Mouse (Mus musculus): ENCODE results near the gene Rcc1. TPM values are rescaled to one million over a fixed set of nuclear protein-coding genes. Genes with fewer than 3 reads are reported as not detected.
"Not testable (repeated sequence)": the region's sequence is repeated elsewhere in the genome, so short reads cannot be mapped to it uniquely, and the experiment has no call there.

Rcc1 gene
- total and polyA plus RNA-seq, 2 experiments: 3.0 to 4.0 TPM

DNA sequence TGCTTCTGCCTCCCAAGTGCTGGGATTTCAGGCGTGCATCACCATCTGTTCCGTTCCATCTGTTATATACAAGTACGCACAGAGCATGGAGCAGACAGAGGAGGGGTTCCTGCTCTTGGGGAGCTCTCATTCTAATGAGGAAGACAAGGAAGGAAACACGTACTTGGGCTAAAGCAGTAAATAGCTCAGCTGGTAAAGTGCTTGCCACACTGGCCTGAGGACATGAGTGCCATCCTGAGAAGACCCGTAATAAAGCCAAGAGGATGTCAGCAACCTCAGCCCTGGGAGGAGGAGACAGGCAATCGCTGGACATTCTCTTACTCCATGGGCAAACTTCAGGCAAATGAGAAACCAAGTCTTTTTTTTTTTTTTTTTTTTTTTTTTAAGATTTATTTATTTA lies 47.4 kb downstream of the Rcc1 start:
- Histone ChIP-seq H3K4me3 (ENCODE audit: insufficient read depth, low read depth, low read length) (no peak overlapping the region), H3K27me3 (ENCODE audit: control insufficient read depth, insufficient read depth, low read length) (no peaks in the 10 kb centered on the region), H3K79me2 (ENCODE audit: control insufficient read depth, insufficient read depth, low read length) (peaks cover 3% of the 10 kb centered on the region; the same call in 1 of the 2 replicates), H3K4me1 (ENCODE audit: control insufficient read depth, insufficient read depth, low read length) (peaks cover 7% of the 10 kb centered on the region; the same call in 1 of the 2 replicates), H3K27ac (replicated peaks; ENCODE audit: insufficient read depth, low read depth, low read length) (no peak overlapping the region), H3K36me3 (ENCODE audit: control insufficient read depth, insufficient read depth, low read length) (peaks cover 12% of the 10 kb centered on the region), H3K9ac (ENCODE audit: low read depth, low read length) (no peak overlapping the region)
- WGBS: 85% methylated on average over 6 of the region's 6 CpGs
- TF ChIP-seq CTCF (IDR thresholded peaks at IDR 0.05; ENCODE audit: low read depth, low read length) (no peak), POLR2A (IDR thresholded peaks at IDR 0.05; ENCODE audit: extremely low read depth, insufficient read depth, low read length) (no peak)
- DNase-seq (ENCODE audit: extremely low read depth, low read depth, low spot score): peak; percentile 26

DNA sequence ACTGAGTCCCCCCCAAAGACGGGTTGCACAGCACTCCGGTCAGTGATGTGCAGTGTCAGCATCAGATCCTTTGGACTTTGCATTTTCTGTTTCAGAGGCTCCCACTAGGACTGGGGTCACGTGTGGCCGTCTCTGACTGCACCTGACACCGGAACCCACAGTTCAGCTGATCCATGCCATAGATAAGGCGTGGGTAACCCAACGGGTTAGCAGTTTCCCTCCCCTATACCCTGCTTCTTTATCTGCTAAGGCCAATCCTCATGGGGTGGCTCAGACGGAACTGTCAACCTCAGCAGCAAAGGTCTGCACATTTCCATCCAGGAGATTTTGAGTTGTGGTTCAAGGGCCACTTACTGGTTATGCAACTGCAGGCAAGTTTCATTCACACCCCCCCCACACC lies 48.1 kb downstream of the Rcc1 start:
- Histone ChIP-seq H3K27me3 (ENCODE audit: control insufficient read depth, insufficient read depth, low read length) (no peaks in the 10 kb centered on the region), H3K27ac (replicated peaks; ENCODE audit: insufficient read depth, low read depth, low read length) (no peak overlapping the region), H3K79me2 (ENCODE audit: control insufficient read depth, insufficient read depth, low read length) (peaks cover 3% of the 10 kb centered on the region; the same call in 1 of the 2 replicates), H3K9ac (ENCODE audit: low read depth, low read length) (0 out of 2 replicates have a peak overlapping the region, but pooled peaks have one; percentile 3), H3K36me3 (ENCODE audit: control insufficient read depth, insufficient read depth, low read length) (peaks cover 5% of the 10 kb centered on the region), H3K4me1 (ENCODE audit: control insufficient read depth, insufficient read depth, low read length) (peaks cover 7% of the 10 kb centered on the region; the same call in 1 of the 2 replicates), H3K4me3 (ENCODE audit: insufficient read depth, low read depth, low read length) (no peak overlapping the region)
- DNase-seq (ENCODE audit: extremely low read depth, low read depth, low spot score): peak; percentile 54
- WGBS: 24% methylated on average over 8 of the region's 8 CpGs
- no peak for TF ChIP-seq POLR2A (IDR thresholded peaks at IDR 0.05; ENCODE audit: extremely low read depth, insufficient read depth, low read length)
- no peak for TF ChIP-seq CTCF (IDR thresholded peaks at IDR 0.05; ENCODE audit: low read depth, low read length)

DNA sequence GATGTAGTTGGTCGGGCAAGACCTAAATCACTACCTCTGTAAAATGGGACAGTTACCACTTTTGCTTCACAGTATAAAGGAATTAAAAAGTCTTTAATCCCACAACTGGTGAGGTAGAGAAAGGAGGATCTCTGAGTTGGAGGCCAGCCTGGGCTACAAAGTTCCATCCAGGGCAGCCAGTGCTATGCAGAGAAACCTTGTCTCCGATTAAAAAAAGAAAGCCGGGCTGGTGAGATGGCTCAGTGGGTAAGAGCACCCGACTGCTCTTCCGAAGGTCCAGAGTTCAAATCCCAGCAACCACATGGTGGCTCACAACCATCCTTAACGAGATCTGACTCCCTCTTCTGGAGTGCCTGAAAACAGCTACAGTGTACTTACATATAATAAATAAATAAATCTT lies 49.9 kb downstream of the Rcc1 start:
- 50% methylated on average over 6 of the region's 6 CpGs for WGBS
- H3K27ac ChIP-seq (replicated peaks; ENCODE audit: insufficient read depth, low read depth, low read length): not testable (repeated sequence)

GRCm38 (mm10) chr4:132302939-132303479 lies 50.4 kb downstream of the Rcc1 start, which contains the start of gene Rab42:
Gene Rab42, minus strand, starts transcription at chr4:132303385.
- Histone ChIP-seq H3K9ac (ENCODE audit: low read depth, low read length) (peak within 1 kb of the TSS; percentile 74), H3K4me1 (ENCODE audit: control insufficient read depth, insufficient read depth, low read length) (peaks cover 3% of the 10 kb centered on the region; the same call in 1 of the 2 replicates), H3K27me3 (ENCODE audit: control insufficient read depth, insufficient read depth, low read length) (no peaks in the 10 kb centered on the region), H3K27ac (replicated peaks; ENCODE audit: insufficient read depth, low read depth, low read length) (no peak within 1 kb of the TSS), H3K79me2 (ENCODE audit: control insufficient read depth, insufficient read depth, low read length) (no peaks in the 10 kb centered on the region), H3K4me3 (ENCODE audit: insufficient read depth, low read depth, low read length) (peak within 1 kb of the TSS; percentile 64), H3K36me3 (ENCODE audit: control insufficient read depth, insufficient read depth, low read length) (no peaks in the 10 kb centered on the region)
- WGBS: 6% methylated on average over 31 of the region's 31 CpGs
- TF ChIP-seq POLR2A (IDR thresholded peaks at IDR 0.05; ENCODE audit: extremely low read depth, insufficient read depth, low read length): no peak
- TF ChIP-seq CTCF (IDR thresholded peaks at IDR 0.05; ENCODE audit: low read depth, low read length): no peak
- peak; percentile 29 for DNase-seq (ENCODE audit: extremely low read depth, low read depth, low spot score)

More for the DNA sequence above, 49.9 kb downstream of the Rcc1 start:
- not testable (repeated sequence) for H3K4me1 ChIP-seq (ENCODE audit: control insufficient read depth, insufficient read depth, low read length); H3K9ac ChIP-seq (ENCODE audit: low read depth, low read length); DNase-seq (ENCODE audit: extremely low read depth, low read depth, low spot score); H3K36me3 ChIP-seq (ENCODE audit: control insufficient read depth, insufficient read depth, low read length); H3K79me2 ChIP-seq (ENCODE audit: control insufficient read depth, insufficient read depth, low read length); H3K27me3 ChIP-seq (ENCODE audit: control insufficient read depth, insufficient read depth, low read length)
- H3K4me3 ChIP-seq (ENCODE audit: insufficient read depth, low read depth, low read length): peak overlapping the region; percentile 64; the same call in 1 of the 2 replicates

GRCm38 (mm10) chr4:132301965-132302938 lies 51.2 kb downstream of the Rcc1 start:
- H3K9ac ChIP-seq (ENCODE audit: low read depth, low read length): no peak overlapping the region
- no peak for DNase-seq (ENCODE audit: extremely low read depth, low read depth, low spot score)
- no peaks in the 10 kb centered on the region for H3K27me3 ChIP-seq (ENCODE audit: control insufficient read depth, insufficient read depth, low read length)
- no peaks in the 10 kb centered on the region for H3K79me2 ChIP-seq (ENCODE audit: control insufficient read depth, insufficient read depth, low read length)
- H3K27ac ChIP-seq (replicated peaks; ENCODE audit: insufficient read depth, low read depth, low read length): no peak overlapping the region
- 75% methylated on average over 16 of the region's 16 CpGs for WGBS
- H3K4me1 ChIP-seq (ENCODE audit: control insufficient read depth, insufficient read depth, low read length): peaks cover 3% of the 10 kb centered on the region; the same call in 1 of the 2 replicates
- TF ChIP-seq CTCF (IDR thresholded peaks at IDR 0.05; ENCODE audit: low read depth, low read length): no peak
- TF ChIP-seq POLR2A (IDR thresholded peaks at IDR 0.05; ENCODE audit: extremely low read depth, insufficient read depth, low read length): no peak
- H3K4me3 ChIP-seq (ENCODE audit: insufficient read depth, low read depth, low read length): peak overlapping the region; percentile 64; the same call in 1 of the 2 replicates
- no peaks in the 10 kb centered on the region for H3K36me3 ChIP-seq (ENCODE audit: control insufficient read depth, insufficient read depth, low read length)
